Mouse (Mus musculus) midbrain, embryonic 16.5 days (tissue): ENCODE data around the gene Disc1. TPM values are rescaled to one million over a fixed set of nuclear protein-coding genes. Genes with fewer than 3 reads are reported as not detected.

Source experiments
- ATAC-seq: fragments of 200-750 bp; cut with Nextera tagmentation; 2 replicates; pipeline ENCODE4 v1.8.0; 2017; ENCODE audit warnings: moderate TSS enrichment
- H3K27ac ChIP-seq: fragments of 300-500 bp; sonication (generic); 2 replicates; pipeline ENCODE4 v1.5.1; 2014; ENCODE audit warnings: mild to moderate bottlenecking, low read length, mixed read lengths
- H3K27me3 ChIP-seq: fragments of 300-500 bp; sonication (generic); 2 replicates; pipeline ENCODE4 v1.6.1; 2014; ENCODE audit warnings: low read depth, low read length, mixed read lengths; ENCODE audit not compliant: control insufficient read depth, insufficient read depth
- H3K36me3 ChIP-seq: fragments of 300-500 bp; sonication (generic); 2 replicates; pipeline ENCODE4 v1.6.1; 2014; ENCODE audit warnings: mild to moderate bottlenecking, low read length, moderate library complexity, mixed read lengths; ENCODE audit not compliant: control insufficient read depth, insufficient read depth
- H3K4me1 ChIP-seq: fragments of 300-500 bp; sonication (generic); 2 replicates; pipeline ENCODE4 v1.6.1; 2014; ENCODE audit warnings: mild to moderate bottlenecking, low read length, mixed read lengths; ENCODE audit not compliant: control insufficient read depth, insufficient read depth
- H3K4me2 ChIP-seq: fragments of 300-500 bp; sonication (generic); 2 replicates; pipeline ENCODE4 v1.6.1; 2014; ENCODE audit warnings: mild to moderate bottlenecking, low read length, mixed read lengths
- H3K4me3 ChIP-seq: fragments of 300-500 bp; sonication (generic); 2 replicates; pipeline ENCODE4 v1.5.1; 2014; ENCODE audit warnings: low read depth, mild to moderate bottlenecking, low read length, moderate library complexity, mixed read lengths
- H3K9ac ChIP-seq: fragments of 300-500 bp; sonication (generic); 2 replicates; pipeline ENCODE4 v1.6.1; 2014; ENCODE audit warnings: low read depth, low read length, mixed read lengths
- H3K9me3 ChIP-seq: fragments of 300-500 bp; sonication (generic); replicated peaks from 2 replicates; pipeline ENCODE4 v1.6.1; 2014; ENCODE audit warnings: mild to moderate bottlenecking, low read length, mixed read lengths; ENCODE audit not compliant: control insufficient read depth, poor library complexity, severe bottlenecking
- WGBS: fragments of 180-500 bp; shearing (Covaris S2); extraction: QIAGEN DNeasy Blood & Tissue Kit; methylation state at CpG from one replicate; pipeline ENCODE4 v1.1.7; 2014; 5-methylcytosine and 5-hydroxymethylcytosine counted together
- polyA plus RNA-seq: library from polyadenylated mRNA; unstranded; fragments of >200 nt; fragmentation: Nextera tagmentation; extraction: Ambion mirVana; gene quantifications from 2 replicates; pipeline ENCODE4 v1.2.1, GENCODE M21; 2015

The Disc1 gene
- polyA plus RNA-seq, 1 experiment from 2014 or later, result 1.2 TPM

DNA sequence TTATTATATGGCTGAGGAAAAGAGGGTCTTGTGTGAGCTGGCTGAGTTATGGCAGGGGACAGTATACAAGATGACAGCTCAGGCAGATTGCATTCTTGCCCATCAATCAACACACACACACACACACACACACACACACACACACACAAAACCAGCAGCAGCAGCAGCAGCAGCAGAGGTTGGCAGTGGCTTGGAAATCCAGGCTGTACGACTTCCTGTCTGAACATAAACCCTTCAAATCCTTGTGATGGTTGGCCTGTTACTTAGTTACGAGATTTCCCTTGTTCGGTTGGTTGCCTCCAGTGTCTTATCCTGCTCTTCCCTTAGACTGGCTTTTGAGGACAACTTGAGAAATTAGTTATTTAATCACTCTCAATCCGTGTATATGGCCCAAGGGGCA lies 188.9 kb downstream of the Disc1 start:
- no peak for ATAC-seq
- no peaks in the 10 kb centered on the region for H3K27me3 ChIP-seq
- no peak overlapping the region for H3K9ac ChIP-seq
- H3K4me2 ChIP-seq, result no peak overlapping the region
- peaks cover 20% of the 10 kb centered on the region for H3K4me1 ChIP-seq
- no peaks in the 10 kb centered on the region for H3K9me3 ChIP-seq
- 38% methylated on average over 4 of the region's 4 CpGs for WGBS
- no peak overlapping the region for H3K4me3 ChIP-seq
- no peaks in the 10 kb centered on the region for H3K36me3 ChIP-seq
- no peak overlapping the region for H3K27ac ChIP-seq

DNA sequence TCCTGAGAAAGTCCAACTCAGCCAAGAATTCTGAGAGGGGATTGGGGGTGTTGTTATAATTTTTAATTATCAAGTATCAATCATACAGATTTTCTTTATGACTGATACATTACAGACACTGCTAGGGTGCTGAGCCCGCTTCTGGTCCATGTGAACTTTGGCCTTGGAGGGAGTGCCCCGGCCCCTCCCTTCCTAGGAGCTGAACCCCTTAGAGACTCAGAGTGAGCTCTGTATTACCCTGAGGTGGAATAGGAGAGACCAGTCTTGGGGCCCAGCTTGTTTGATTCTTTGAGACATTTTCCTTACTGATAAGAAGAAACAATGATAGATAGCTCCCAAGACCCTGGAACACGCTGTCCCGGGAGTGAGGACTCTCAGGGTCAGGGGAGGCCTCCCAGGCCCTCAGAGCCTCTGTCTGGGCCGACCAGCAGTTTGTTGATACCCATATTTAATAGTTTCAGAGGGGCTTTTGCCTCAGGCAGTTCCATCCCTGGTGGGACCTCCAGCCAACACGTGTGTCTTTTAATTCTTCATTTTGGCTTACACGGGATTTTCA lies 192.8 kb downstream of the Disc1 start:
- 49% methylated on average over 7 of the region's 7 CpGs for WGBS
- Histone ChIP-seq H3K4me2 (no peak overlapping the region), H3K9me3 (no peaks in the 10 kb centered on the region), H3K27ac (no peak overlapping the region), H3K4me1 (peaks cover 7% of the 10 kb centered on the region), H3K27me3 (no peaks in the 10 kb centered on the region), H3K4me3 (no peak overlapping the region), H3K9ac (no peak overlapping the region), H3K36me3 (no peaks in the 10 kb centered on the region)
- ATAC-seq, result no peak

DNA sequence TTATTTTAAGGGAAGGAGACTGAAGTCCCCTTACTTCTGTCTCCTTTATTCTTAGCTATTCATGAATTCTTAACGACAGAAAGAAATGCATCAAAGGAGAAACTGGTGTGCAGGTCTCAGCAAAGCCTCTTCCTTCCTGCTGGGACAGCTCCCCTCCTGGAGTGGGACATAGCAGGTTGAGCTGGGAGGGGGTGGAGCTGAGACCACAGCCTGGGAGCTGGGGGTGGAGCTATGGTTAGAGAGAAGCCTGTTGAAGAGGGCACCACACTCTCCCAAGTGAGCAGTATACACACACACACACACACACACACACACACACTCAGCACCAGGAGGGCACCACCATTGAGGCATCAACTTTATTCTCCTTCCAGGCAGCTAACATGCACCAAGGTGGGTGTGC lies 193.4 kb downstream of the Disc1 start:
- Histone ChIP-seq H3K9me3 (no peaks in the 10 kb centered on the region), H3K4me1 (peaks cover 6% of the 10 kb centered on the region), H3K27ac (no peak overlapping the region), H3K9ac (no peak overlapping the region), H3K4me2 (no peak overlapping the region), H3K36me3 (no peaks in the 10 kb centered on the region), H3K4me3 (no peak overlapping the region), H3K27me3 (no peaks in the 10 kb centered on the region)
- 0% methylated on average over 1 of the region's 1 CpGs for WGBS
- no peak for ATAC-seq

DNA sequence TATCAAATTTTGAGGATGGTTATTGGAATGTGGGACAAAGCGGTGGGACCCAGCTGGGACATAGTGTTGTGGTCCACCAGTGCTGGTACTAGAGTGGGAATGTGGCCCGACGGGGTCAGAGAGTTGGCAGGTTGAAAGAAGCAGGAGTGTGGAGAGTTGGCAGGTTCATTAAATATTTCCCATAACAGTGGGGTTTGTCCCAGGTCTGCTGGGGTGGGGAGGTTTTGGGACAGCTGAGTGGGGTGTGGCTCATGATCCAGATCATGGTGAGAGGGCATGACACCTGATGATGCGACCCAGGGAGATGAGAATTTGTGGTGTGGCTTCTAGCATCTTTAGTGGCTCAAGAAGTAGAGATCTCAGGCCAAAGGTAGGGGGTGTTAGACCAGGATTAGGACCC lies 199.0 kb downstream of the Disc1 start:
- no peak overlapping the region for H3K4me2 ChIP-seq
- WGBS, result 94% methylated on average over 4 of the region's 4 CpGs
- no peak overlapping the region for H3K27ac ChIP-seq
- no peak overlapping the region for H3K9ac ChIP-seq
- H3K4me3 ChIP-seq, result no peak overlapping the region
- no peaks in the 10 kb centered on the region for H3K27me3 ChIP-seq
- H3K4me1 ChIP-seq, result peaks cover 20% of the 10 kb centered on the region
- no peaks in the 10 kb centered on the region for H3K36me3 ChIP-seq
- no peaks in the 10 kb centered on the region for H3K9me3 ChIP-seq
- no peak for ATAC-seq

DNA sequence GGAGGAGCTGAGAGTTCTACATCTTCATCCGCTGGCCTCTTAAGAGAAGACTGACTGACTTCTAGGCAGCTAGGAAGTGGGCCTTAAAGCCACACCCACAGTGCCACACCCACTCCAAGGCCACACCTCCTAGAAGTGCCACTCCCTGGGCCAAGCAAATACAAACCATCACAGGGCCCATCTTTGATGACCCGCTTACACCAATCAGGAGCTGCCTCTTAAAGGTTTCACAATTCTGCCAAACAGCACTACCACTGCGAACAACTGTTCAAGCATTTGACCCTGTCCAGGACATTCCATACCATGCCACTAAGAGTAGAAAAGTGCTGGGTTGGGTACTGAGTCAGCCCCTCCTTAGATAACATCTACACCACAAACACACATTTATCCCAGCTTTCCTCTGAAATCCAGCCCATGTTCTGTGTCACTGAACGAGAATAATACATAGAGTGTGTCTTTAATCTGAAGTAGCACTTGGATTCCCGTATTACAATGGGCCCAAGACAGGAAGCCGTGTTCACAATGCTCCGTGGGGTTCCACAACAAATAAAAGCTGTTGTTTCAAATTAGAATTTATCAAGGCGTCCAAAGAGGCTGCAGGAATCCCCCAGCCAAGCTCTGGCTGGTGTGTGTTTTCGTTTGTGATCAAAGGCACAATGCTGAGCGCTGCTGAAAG lies 199.6 kb downstream of the Disc1 start:
- H3K27ac ChIP-seq, result peak overlapping the region; percentile 95
- peak overlapping the region; percentile 65 for H3K4me2 ChIP-seq
- 18% methylated on average over 10 of the region's 10 CpGs for WGBS
- H3K36me3 ChIP-seq, result no peaks in the 10 kb centered on the region
- H3K4me3 ChIP-seq, result peak overlapping the region; percentile 39; the same call in 1 of the 2 replicates
- H3K9ac ChIP-seq, result peak overlapping the region; percentile 45; the same call in 1 of the 2 replicates
- no peaks in the 10 kb centered on the region for H3K9me3 ChIP-seq
- ATAC-seq, result peak; percentile 34; the same call in 1 of the 2 replicates
- H3K27me3 ChIP-seq, result no peaks in the 10 kb centered on the region
- H3K4me1 ChIP-seq, result peaks cover 20% of the 10 kb centered on the region

DNA sequence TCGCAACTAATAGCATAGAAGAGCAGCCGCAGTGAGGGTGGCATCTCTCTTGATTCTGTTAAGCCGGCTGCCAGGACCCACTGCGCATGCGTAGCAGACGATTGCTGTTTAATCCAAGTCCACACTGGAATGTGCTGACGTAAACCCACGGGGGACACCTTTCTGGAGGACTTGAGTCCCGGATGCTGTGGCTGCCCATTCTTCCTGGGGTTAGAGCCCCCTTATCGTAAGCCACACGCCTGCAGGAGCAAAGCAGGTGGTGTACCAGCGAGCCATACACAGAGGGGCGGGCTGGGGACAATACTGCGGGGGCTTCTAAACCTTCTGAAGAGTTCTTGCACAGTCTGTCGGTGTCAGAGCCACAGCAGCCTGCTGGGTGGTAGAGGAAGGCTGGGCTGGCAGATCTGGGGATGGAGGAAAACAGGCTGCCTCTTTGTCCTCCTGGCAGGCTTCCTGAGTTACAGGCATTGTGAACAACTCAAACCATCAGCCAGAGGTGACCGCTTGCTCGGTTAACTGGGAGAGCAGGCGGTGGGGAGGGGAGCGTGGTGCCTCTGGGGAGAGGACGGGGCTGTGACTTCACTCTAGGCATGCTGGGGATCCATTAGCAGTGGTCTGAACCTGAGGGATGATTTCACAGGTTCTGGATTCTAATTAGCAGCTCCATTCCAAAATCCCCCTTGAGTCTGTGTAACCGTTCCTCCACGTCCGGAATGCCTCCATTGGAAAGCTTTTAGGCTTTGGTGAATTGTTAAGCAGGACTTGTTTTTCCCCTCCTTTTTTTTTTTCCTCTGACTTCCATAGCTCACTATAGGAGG lies 200.4 kb downstream of the Disc1 start:
- Histone ChIP-seq H3K36me3 (no peaks in the 10 kb centered on the region), H3K9me3 (no peaks in the 10 kb centered on the region), H3K4me3 (peak overlapping the region; percentile 39), H3K27ac (peak overlapping the region; percentile 95), H3K4me1 (peaks cover 20% of the 10 kb centered on the region), H3K9ac (peak overlapping the region; percentile 67), H3K4me2 (peak overlapping the region; percentile 65), H3K27me3 (no peaks in the 10 kb centered on the region)
- ATAC-seq, result peak; percentile 88
- WGBS, result 1% methylated on average over 23 of the region's 23 CpGs

DNA sequence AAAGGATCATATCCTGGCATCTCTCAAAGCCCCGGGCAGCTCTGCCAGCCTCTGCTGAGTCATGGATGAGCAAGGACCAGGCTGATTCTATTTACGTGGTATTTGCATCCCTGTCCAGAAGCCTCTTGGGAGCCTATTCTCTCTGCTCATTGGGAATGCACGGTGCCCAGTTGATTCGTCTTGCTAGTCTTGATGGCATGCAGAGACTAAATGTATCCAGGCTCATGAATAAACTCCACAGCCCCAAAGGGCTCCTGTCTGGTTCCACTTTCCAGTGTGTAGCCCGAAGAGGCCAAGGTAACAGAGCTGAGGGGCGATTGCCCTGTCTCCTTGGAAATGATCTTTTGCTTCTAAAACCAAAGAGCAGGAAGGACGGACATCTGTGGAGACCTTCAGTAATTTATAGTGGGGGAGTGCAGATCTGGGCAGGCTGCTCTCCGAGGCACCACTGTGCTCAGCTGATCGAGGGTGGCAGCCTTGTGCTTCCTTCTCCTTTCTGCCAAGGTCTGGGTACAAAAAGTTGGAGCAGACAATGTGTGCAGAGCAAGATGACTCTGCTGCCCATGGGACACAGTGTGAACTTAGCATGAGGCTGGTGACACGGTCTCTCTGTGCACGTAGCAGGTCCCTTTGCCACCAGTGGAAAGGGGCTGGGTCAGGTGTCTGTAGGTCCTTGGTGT lies 201.2 kb downstream of the Disc1 start:
- ATAC-seq, result peak; percentile 59
- WGBS, result 16% methylated on average over 11 of the region's 11 CpGs
- no peaks in the 10 kb centered on the region for H3K9me3 ChIP-seq
- H3K36me3 ChIP-seq, result no peaks in the 10 kb centered on the region
- no peaks in the 10 kb centered on the region for H3K27me3 ChIP-seq
- peak overlapping the region; percentile 65 for H3K4me2 ChIP-seq
- H3K4me3 ChIP-seq, result peak overlapping the region; percentile 39; the same call in 1 of the 2 replicates
- peak overlapping the region; percentile 23; the same call in 1 of the 2 replicates for H3K9ac ChIP-seq
- peak overlapping the region; percentile 95 for H3K27ac ChIP-seq
- peaks cover 20% of the 10 kb centered on the region for H3K4me1 ChIP-seq

DNA sequence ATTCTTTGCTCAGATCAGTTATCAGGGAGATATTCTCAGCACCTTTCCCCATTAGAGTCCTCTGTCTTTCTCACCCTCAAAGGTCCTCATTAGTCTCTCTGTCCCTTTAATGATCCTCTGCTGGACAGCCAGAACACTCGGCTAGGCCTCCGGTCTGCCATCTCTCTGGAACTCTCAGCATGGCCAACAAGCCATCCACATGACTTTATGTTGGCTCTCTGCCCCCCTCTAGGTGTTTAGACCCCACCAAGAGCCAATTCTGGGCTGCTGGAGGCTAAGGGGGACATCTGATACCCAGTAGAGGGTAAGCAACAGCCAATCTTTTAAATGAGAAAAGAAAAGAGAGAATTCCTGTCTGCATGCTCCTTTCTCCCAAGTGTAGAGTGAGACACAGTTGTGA lies 203.7 kb downstream of the Disc1 start:
- Histone ChIP-seq H3K9ac (0 out of 2 replicates have a peak overlapping the region, but pooled peaks have one; percentile 20), H3K36me3 (no peaks in the 10 kb centered on the region), H3K9me3 (no peaks in the 10 kb centered on the region), H3K27ac (no peak overlapping the region), H3K4me1 (peaks cover 20% of the 10 kb centered on the region), H3K27me3 (no peaks in the 10 kb centered on the region), H3K4me3 (no peak overlapping the region), H3K4me2 (no peak overlapping the region)
- 50% methylated on average over 2 of the region's 2 CpGs for WGBS
- no peak for ATAC-seq
